Mouse (Mus musculus): ENCODE measurements at regions not wholly inside any gene's neighbourhood (a gene's known extent, or its start where the extent isn't known, plus 50 kb on each side); places are given as distances from the start of the nearest gene placed in this dataset.

DNA sequence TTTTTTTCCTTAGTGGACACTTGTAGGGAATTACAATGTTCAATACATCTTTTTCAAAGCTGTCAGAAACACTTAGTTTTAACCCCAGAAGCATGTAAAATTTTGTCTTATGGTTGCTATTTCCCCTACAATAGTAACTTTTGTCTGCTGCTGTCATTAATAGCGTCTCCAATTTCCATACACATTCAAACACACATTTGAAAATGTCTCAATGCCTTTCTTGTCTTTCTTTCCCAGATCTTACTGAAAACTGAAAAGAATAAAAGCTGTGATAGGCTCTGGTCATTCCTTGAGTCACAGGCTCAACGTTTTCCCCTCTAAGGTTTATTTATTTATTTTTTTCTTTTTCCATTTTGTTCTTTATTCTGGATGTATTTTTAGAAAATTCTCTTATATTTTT lies 444.3 kb downstream of the Cenpc1 start:
- ATAC-seq (ENCODE audit: low FRiP score, low TSS enrichment), result no peak
- no peaks in the 10 kb centered on the region for H3K27me3 ChIP-seq (ENCODE audit: control insufficient read depth, insufficient read depth, low read length)
- no peak overlapping the region for H3K27ac ChIP-seq (ENCODE audit: low read depth, low read length)
- no peak overlapping the region for H3K4me3 ChIP-seq (ENCODE audit: low read length)
- no peaks in the 10 kb centered on the region for H3K9me3 ChIP-seq (ENCODE audit: control insufficient read depth, low read length)
- H3K36me3 ChIP-seq (ENCODE audit: control insufficient read depth, insufficient read depth, low read length), result no peaks in the 10 kb centered on the region
- no peak overlapping the region for H3K4me2 ChIP-seq (replicated peaks; ENCODE audit: low read depth, low read length)
- WGBS, result 74% methylated on average over 2 of the region's 2 CpGs
- H3K9ac ChIP-seq (ENCODE audit: low read depth, low read length), result no peak overlapping the region
- no peaks in the 10 kb centered on the region for H3K4me1 ChIP-seq (ENCODE audit: control insufficient read depth, insufficient read depth, low read length)

- no peak for ATAC-seq (ENCODE audit: low FRiP score, low TSS enrichment)
- WGBS, result 86% methylated on average over 3 of the region's 3 CpGs
- no peaks in the 10 kb centered on the region for H3K36me3 ChIP-seq (ENCODE audit: control insufficient read depth, insufficient read depth, low read length)
- H3K4me3 ChIP-seq (ENCODE audit: low read length), result no peak overlapping the region
- no peak overlapping the region for H3K27ac ChIP-seq (ENCODE audit: low read depth, low read length)
- no peaks in the 10 kb centered on the region for H3K4me1 ChIP-seq (ENCODE audit: control insufficient read depth, insufficient read depth, low read length)
- no peak overlapping the region for H3K9ac ChIP-seq (ENCODE audit: low read depth, low read length)
- no peaks in the 10 kb centered on the region for H3K9me3 ChIP-seq (ENCODE audit: control insufficient read depth, low read length)
- H3K27me3 ChIP-seq (ENCODE audit: control insufficient read depth, insufficient read depth, low read length), result no peaks in the 10 kb centered on the region
- H3K4me2 ChIP-seq (replicated peaks; ENCODE audit: low read depth, low read length), result no peak overlapping the region
These were observed 450.6 kb downstream of the Cenpc1 start for GRCm38 (mm10) chr5:85614783-85615182.

DNA sequence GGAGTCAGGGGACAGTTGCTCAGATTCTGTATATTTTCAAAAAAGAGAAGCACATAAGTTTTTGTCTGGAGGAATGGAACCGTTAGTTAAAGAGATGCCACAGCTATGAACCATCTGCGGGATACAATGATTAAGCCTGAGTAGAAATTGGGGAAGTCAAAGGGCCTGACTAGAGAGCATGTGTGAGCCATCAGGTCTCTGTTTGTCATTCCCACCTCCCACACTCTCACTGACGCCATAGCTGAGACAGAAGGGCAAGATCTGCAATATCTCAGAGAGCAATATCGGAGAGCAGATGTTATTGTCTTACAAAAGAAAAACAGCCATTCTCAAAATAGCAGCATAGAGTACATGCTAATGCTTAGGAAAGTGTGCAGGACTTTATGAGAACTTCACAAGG lies 452.8 kb downstream of the Cenpc1 start:
- Histone ChIP-seq H3K4me2 (replicated peaks; ENCODE audit: low read depth, low read length) (no peak overlapping the region), H3K27me3 (ENCODE audit: control insufficient read depth, insufficient read depth, low read length) (no peaks in the 10 kb centered on the region), H3K4me1 (ENCODE audit: control insufficient read depth, insufficient read depth, low read length) (no peaks in the 10 kb centered on the region), H3K27ac (ENCODE audit: low read depth, low read length) (no peak overlapping the region), H3K4me3 (ENCODE audit: low read length) (no peak overlapping the region), H3K9ac (ENCODE audit: low read depth, low read length) (no peak overlapping the region), H3K9me3 (ENCODE audit: control insufficient read depth, low read length) (no peaks in the 10 kb centered on the region), H3K36me3 (ENCODE audit: control insufficient read depth, insufficient read depth, low read length) (no peaks in the 10 kb centered on the region)
- 46% methylated on average over 4 of the region's 4 CpGs for WGBS
- ATAC-seq (ENCODE audit: low FRiP score, low TSS enrichment), result no peak

GRCm38 (mm10) chr5:85609104-85609503 lies 456.3 kb downstream of the Cenpc1 start:
- no peak for ATAC-seq (ENCODE audit: low FRiP score, low TSS enrichment)
- H3K9ac ChIP-seq (ENCODE audit: low read depth, low read length), result no peak overlapping the region
- no peak overlapping the region for H3K4me2 ChIP-seq (replicated peaks; ENCODE audit: low read depth, low read length)
- no peaks in the 10 kb centered on the region for H3K4me1 ChIP-seq (ENCODE audit: control insufficient read depth, insufficient read depth, low read length)
- no peak overlapping the region for H3K27ac ChIP-seq (ENCODE audit: low read depth, low read length)
- H3K4me3 ChIP-seq (ENCODE audit: low read length), result no peak overlapping the region
- WGBS, result 75% methylated on average over 4 of the region's 4 CpGs
- H3K27me3 ChIP-seq (ENCODE audit: control insufficient read depth, insufficient read depth, low read length), result no peaks in the 10 kb centered on the region
- no peaks in the 10 kb centered on the region for H3K9me3 ChIP-seq (ENCODE audit: control insufficient read depth, low read length)
- no peaks in the 10 kb centered on the region for H3K36me3 ChIP-seq (ENCODE audit: control insufficient read depth, insufficient read depth, low read length)

- H3K4me2 ChIP-seq (replicated peaks; ENCODE audit: low read depth, low read length), result no peak overlapping the region
- ATAC-seq (ENCODE audit: low FRiP score, low TSS enrichment), result no peak
- no peaks in the 10 kb centered on the region for H3K9me3 ChIP-seq (ENCODE audit: control insufficient read depth, low read length)
- H3K27me3 ChIP-seq (ENCODE audit: control insufficient read depth, insufficient read depth, low read length), result no peaks in the 10 kb centered on the region
- H3K9ac ChIP-seq (ENCODE audit: low read depth, low read length), result no peak overlapping the region
- no peaks in the 10 kb centered on the region for H3K36me3 ChIP-seq (ENCODE audit: control insufficient read depth, insufficient read depth, low read length)
- H3K4me1 ChIP-seq (ENCODE audit: control insufficient read depth, insufficient read depth, low read length), result no peaks in the 10 kb centered on the region
- H3K4me3 ChIP-seq (ENCODE audit: low read length), result no peak overlapping the region
- no peak overlapping the region for H3K27ac ChIP-seq (ENCODE audit: low read depth, low read length)
These were observed 467.2 kb downstream of the Cenpc1 start for GRCm38 (mm10) chr5:85598164-85598563.

GRCm38 (mm10) chr5:85595082-85595447 lies 470.3 kb downstream of the Cenpc1 start:
- no peak overlapping the region for H3K4me3 ChIP-seq (ENCODE audit: low read length)
- no peak overlapping the region for H3K9ac ChIP-seq (ENCODE audit: low read depth, low read length)
- no peak overlapping the region for H3K4me2 ChIP-seq (replicated peaks; ENCODE audit: low read depth, low read length)
- no peaks in the 10 kb centered on the region for H3K4me1 ChIP-seq (ENCODE audit: control insufficient read depth, insufficient read depth, low read length)
- 58% methylated on average over 1 of the region's 1 CpGs for whole genome bisulfite sequencing
- H3K36me3 ChIP-seq (ENCODE audit: control insufficient read depth, insufficient read depth, low read length), result no peaks in the 10 kb centered on the region
- ATAC-seq (ENCODE audit: low FRiP score, low TSS enrichment), result no peak
- H3K27ac ChIP-seq (ENCODE audit: low read depth, low read length), result no peak overlapping the region
- H3K27me3 ChIP-seq (ENCODE audit: control insufficient read depth, insufficient read depth, low read length), result no peaks in the 10 kb centered on the region
- no peaks in the 10 kb centered on the region for H3K9me3 ChIP-seq (ENCODE audit: control insufficient read depth, low read length)

GRCm38 (mm10) chr5:85594413-85595081 lies 470.8 kb downstream of the Cenpc1 start:
- Histone ChIP-seq H3K36me3 (ENCODE audit: control insufficient read depth, insufficient read depth, low read length) (no peaks in the 10 kb centered on the region), H3K9ac (ENCODE audit: low read depth, low read length) (no peak overlapping the region), H3K27me3 (ENCODE audit: control insufficient read depth, insufficient read depth, low read length) (no peaks in the 10 kb centered on the region), H3K27ac (ENCODE audit: low read depth, low read length) (no peak overlapping the region), H3K4me1 (ENCODE audit: control insufficient read depth, insufficient read depth, low read length) (no peaks in the 10 kb centered on the region), H3K4me3 (ENCODE audit: low read length) (no peak overlapping the region), H3K4me2 (replicated peaks; ENCODE audit: low read depth, low read length) (no peak overlapping the region), H3K9me3 (ENCODE audit: control insufficient read depth, low read length) (no peaks in the 10 kb centered on the region)
- 85% methylated on average over 4 of the region's 4 CpGs for WGBS
- no peak for ATAC-seq (ENCODE audit: low FRiP score, low TSS enrichment)

GRCm38 (mm10) chr5:85592236-85592635 lies 473.1 kb downstream of the Cenpc1 start:
- no peak for ATAC-seq (ENCODE audit: low FRiP score, low TSS enrichment)
- Histone ChIP-seq H3K9me3 (ENCODE audit: control insufficient read depth, low read length) (no peaks in the 10 kb centered on the region), H3K27me3 (ENCODE audit: control insufficient read depth, insufficient read depth, low read length) (no peaks in the 10 kb centered on the region), H3K27ac (ENCODE audit: low read depth, low read length) (no peak overlapping the region), H3K36me3 (ENCODE audit: control insufficient read depth, insufficient read depth, low read length) (no peaks in the 10 kb centered on the region), H3K9ac (ENCODE audit: low read depth, low read length) (no peak overlapping the region), H3K4me3 (ENCODE audit: low read length) (no peak overlapping the region), H3K4me2 (replicated peaks; ENCODE audit: low read depth, low read length) (no peak overlapping the region), H3K4me1 (ENCODE audit: control insufficient read depth, insufficient read depth, low read length) (no peaks in the 10 kb centered on the region)
- 64% methylated on average over 3 of the region's 3 CpGs for WGBS

GRCm38 (mm10) chr5:85586727-85587126 lies 478.7 kb downstream of the Cenpc1 start:
- no peak overlapping the region for H3K27ac ChIP-seq (ENCODE audit: low read depth, low read length)
- WGBS, result 23% methylated on average over 3 of the region's 3 CpGs
- no peak for ATAC-seq (ENCODE audit: low FRiP score, low TSS enrichment)
- H3K27me3 ChIP-seq (ENCODE audit: control insufficient read depth, insufficient read depth, low read length), result no peaks in the 10 kb centered on the region
- no peak overlapping the region for H3K4me2 ChIP-seq (replicated peaks; ENCODE audit: low read depth, low read length)
- H3K9ac ChIP-seq (ENCODE audit: low read depth, low read length), result no peak overlapping the region
- no peaks in the 10 kb centered on the region for H3K9me3 ChIP-seq (ENCODE audit: control insufficient read depth, low read length)
- H3K4me1 ChIP-seq (ENCODE audit: control insufficient read depth, insufficient read depth, low read length), result no peaks in the 10 kb centered on the region
- no peak overlapping the region for H3K4me3 ChIP-seq (ENCODE audit: low read length)
- no peaks in the 10 kb centered on the region for H3K36me3 ChIP-seq (ENCODE audit: control insufficient read depth, insufficient read depth, low read length)
